Mouse (Mus musculus) gastrocnemius, adult 18-20 months (tissue): ENCODE data around the gene Camta1. TPM values are rescaled to one million over a fixed set of nuclear protein-coding genes. Genes with fewer than 3 reads are reported as not detected.

Experiments
- DNase-seq: peaks from one replicate; pipeline ENCODE4 v3.0.0; 2021; ENCODE audit warnings: low spot score
- total RNA-seq, 2 experiments: library from RNA; stranded (reverse); gene quantifications; 2 replicates each; pipeline ENCODE4 v1.2.3; 2021

Gene Camta1
- total RNA-seq, 2 experiments from 2014 or later = 99.5 to 122 TPM

DNA sequence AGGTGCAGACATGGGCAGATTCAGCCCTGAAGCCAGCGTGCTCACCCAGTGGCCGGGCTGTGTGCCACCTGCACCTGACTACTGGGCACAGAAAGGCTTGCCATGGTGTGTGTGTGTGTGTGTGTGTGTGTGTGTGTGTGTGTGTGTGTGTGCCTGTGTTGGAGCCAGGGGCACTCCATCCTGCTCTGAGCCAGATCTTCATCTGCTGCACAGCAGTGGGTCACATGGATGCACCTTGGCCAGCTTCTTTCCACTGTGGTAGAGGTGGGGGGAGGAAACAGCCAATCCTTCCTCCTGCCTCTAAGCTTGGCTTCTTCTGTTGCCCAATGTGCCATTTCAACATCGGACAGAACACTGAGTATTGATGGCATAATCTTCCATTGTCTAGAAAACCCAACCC, 407.1 kb downstream of the Camta1 start:
- DNase-seq = peak; percentile 3

DNA sequence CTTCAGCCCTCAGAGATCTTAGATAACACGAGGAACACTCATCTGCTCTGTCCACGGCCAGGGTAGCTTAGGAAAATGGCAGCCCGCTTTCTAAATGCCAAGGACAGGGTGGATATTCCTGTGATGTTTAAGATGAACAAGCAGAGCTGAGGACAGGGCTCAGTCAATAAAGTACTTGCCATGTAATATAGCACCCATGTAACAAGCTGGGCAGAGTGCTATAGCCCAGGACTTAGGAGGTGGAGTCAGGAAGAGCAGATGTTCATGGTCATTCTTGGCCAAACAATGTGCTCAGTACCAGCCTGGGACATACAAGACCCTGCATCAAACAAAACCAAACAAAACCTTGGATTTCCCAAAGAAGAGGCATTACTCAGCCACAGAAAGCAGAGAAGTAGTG, 407.6 kb downstream of the Camta1 start:
- DNase-seq = no peak

DNA sequence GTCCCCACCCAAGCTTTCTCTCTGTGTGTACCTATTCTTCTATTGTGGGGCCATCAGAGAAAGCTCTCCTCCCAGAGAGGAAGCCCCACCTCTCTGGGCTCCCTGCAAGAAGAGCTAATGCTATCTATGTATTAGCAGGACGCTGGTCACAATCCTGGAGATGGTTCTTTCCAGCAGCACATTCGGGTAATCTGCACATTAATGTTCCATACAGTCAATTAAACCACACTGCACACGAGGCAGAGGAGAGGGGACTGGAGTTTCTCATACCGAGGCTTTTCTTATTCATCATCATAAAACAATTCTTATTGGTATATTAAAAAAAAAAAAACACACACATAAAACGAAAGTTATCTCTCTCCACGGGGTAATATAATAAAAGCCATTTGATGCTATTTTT, 409.8 kb downstream of the Camta1 start:
- no peak for DNase-seq

DNA sequence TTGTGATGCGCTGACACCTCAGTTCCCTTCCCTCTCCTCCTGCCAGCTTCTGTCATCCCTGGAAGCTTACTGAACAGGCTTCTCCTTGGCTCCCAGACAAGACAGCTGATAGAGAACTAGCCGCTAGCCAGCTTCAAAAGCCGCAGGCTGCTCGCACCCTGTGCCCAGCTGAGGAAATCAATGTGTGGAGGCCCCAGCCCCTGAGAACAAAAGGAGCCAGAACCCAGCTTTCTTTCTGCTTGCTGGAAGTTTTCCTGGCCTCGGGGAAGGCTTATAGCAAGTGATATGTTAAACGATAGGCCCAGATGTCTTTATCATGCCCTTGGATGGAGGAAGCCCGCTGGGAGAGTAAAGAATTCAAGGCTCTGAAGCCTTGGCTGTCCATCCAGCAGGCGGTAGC, 411.7 kb downstream of the Camta1 start:
- no peak for DNase-seq

DNA sequence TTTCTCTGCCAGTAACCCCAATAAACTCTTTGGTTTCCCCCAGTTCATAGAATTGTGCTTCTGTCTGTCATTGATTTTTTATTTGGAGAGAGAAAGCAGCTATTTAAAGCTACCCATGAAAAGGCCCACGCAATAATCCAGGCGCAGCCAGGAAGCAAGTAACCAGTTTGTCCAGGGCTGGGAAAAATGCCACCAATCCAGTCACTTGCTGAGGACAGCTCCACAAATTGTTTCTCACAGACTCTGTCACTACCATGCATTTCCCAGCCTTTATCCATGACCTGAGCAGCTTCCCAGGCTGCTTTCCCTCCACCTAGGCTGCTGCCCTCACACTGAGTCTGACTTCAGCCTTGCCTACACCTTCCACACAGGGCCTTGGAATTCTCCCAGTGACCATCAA, 413.3 kb downstream of the Camta1 start:
- DNase-seq = no peak

DNA sequence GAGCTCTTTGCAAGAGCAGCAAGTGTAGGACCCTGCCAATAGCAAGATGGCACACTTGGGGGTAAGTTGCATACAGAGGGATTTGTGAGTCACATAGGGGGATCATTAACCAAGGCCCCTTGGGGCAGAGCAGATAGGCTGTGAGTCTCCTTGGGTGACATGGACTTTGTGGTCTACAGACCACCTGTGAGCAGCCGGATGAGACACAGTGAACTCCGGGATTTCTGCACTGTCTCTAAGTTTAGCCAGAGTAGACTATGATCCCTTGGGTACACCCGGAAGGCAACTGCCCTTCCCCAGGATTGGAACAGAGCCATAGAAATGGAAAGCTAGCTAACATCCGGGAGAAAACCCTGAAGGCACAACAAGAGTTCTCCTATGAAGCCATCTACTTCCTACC, 417.0 kb downstream of the Camta1 start:
- DNase-seq = no peak

DNA sequence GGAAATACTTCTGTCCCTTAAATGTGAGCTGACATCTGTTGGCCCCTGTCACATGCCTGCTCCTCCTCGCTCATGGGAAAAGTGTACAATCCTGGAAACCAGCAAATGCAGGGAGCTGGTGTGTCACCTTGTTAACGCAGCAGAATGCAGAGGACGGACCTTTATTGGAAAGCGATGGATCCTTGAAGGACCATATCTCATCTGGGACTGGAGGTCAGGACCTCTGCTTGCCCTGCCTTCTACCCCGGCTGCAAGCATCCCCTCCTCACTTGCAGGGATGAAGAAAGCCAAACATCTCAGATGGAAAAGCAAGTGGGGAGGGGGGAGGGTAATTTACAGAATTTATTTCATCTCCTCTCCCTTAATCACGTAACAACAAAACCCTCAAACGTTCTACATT, 423.1 kb downstream of the Camta1 start:
- DNase-seq = no peak

DNA sequence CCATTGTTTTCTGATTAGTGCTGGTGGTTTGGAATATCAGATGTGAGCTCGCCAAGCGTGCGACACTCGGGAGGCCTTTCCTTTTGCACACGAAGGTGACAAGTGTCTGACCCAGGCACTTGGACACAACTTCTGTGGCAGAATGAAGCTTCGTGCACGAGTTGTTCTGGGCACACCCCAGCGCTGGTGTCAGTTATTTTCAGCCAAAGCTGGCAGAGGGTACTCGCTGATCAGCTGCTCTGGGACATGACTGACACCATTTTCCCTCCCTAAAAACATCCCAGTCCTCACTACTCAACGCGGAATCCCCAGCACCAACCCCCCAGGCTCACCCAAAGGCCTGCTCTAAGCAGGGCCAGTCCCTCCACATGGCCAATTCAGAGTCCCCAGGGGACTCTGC, 423.8 kb downstream of the Camta1 start:
- DNase-seq = peak; percentile 3

DNA sequence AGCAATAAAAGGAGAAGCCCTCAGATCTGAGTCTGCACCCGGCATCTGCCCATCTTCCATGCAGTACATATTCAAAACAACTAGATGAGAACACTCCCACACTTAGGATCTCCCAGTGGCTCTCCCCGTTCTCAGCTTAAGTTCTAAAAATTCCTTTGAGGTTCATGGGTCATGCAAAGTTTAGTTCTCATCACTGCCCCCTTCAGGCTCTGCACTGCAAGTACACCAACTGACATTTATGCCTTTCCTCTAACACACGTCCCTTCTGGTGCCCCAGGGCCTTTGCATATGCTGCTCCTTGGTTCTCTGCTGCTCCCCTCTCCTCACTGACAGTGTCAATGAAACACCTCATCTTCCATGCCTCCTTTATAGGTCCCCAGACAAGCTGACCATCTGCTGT, 436.5 kb downstream of the Camta1 start:
- DNase-seq = no peak

DNA sequence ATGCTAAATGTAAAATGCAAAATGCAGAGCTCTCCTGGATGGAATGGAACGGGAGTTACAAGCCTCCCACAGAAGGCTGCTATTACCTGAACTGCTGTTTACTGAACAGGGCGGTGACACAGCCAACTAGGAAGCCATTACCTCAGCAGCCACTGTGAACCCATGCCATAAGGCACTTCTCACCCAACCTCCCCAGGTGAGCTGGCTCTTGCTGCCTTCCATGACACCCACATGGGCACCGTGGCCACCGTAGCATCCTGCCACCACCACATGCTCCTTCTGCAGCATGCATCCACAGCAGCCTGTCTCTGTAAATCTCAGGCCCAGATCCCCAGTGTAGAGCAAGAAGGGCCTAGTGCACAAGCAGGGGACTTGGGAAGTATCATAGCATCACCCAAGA, 438.8 kb downstream of the Camta1 start:
- DNase-seq = no peak

DNA sequence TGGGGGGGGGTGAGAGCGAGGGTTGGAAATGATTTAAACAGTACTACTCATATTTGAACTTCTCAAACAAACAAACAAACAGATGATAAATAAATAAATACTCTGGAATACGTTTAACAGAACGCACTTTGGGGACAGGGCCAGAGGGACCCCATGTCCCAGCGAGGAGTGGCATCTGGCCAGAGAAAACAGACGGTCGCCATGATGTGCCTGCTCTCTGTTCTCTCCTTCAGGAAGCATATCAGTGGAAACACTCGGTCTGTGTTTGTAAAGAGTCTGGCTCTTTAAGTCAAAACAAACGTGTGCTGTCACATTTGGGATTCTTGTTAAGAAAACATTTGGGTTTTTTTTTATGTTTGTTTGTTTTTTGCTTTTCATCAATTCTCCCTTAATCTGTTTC, 439.3 kb downstream of the Camta1 start:
- no peak for DNase-seq

DNA sequence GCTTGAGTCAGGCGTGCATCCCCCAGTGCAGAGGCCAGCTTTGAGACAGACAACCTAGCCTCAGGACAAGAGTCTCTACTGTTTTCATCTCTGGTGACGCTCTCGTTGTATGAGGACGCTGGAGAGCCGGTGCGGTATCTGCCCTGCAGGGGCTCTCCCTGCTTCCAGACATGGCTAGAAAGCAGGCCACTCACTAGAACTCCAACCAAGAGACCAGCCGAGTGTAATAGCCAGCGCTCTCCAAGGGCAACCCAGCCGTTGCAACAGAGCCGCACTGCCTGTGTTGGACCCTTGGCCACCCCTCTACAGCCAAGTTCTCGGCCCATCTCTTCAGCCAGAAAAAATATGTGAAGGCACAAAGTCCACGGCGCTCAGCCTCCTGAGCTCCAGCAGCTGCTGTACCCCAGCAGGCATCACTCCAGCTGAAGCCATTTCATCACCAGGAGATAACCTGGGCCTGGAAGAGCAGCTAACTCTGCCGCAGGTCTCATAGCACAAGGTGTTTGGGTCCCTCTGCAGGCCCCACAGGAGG, 443.3 kb downstream of the Camta1 start:
- DNase-seq = no peak

DNA sequence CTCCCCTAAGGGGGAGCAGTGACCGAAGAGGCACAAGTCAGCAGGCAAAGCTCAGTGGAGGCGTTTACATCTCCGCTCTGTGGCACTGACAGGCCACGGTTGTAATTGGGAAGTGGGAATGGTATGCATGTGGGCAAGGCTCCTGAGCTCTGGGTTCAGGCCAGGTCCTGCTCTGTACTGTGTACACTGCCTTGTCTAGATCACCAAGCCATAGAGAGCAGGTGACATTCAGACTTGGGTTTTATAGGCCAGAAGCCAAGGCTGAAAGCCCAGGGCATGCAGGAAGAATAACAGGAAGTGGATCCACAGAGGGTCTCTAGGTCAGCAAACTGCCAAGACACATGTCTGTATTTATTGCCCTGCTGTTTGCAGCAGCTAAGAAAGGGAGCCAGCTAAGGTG, 445.9 kb downstream of the Camta1 start:
- DNase-seq = no peak

DNA sequence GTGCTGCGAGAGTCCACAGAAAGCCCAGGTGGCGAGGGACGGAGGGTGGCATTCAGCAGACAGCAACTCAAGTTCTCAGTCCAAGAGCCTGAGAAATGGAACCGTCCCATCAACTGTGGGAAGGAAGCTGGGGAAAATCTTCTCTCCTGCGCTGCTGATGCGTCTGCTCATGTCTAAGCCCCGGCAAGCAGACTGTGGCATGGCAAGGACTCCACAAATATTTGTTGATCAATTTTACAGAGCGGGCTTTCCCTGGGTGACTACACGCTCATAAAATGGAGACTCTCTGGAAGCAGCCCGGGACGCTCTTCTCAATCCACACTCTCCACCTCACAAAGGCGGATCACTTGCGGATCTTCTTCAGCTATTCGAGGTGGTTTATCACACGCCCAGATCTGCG, 446.3 kb downstream of the Camta1 start:
- no peak for DNase-seq

DNA sequence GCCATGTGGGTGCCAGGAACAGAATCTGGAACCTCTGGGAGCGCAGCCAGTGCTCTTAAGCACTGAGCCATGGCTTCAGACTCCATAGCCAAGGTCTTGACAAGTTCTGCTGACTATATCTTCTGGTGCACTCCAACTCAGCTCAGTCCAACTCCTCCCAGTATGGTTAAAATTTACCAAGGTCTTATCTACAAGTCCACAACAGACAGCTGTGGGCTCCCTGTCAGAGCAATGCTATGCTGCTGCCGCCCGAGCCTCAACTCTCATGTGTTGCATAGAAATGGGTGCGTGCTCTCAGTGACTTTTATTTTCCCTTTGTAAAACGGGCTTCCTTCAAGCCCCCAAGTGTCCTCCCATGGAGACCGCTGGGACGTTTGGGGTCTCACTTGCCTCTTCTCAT, 446.7 kb downstream of the Camta1 start:
- DNase-seq = no peak

DNA sequence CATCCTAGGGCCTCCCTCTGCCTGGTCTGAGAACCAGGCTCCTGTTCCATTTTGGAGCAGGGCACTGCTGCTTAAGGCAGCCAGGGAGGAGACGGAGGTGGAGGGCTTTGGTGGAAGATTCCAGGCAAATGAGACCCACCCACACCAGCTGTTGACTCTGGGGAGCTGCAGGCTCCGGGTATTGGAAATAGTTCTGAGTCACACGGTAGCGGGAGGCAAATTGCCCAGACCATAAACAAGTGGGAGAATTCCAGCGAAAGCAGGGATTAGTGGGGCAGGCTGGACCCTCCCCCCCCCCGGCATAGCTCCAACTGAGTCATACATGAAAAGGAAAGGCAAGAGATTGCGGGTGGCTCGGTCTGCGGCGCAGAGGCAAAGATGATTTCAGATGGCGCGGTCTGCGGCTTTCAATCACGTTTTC, 450.0 kb downstream of the Camta1 start:
- DNase-seq = peak; percentile 50

DNA sequence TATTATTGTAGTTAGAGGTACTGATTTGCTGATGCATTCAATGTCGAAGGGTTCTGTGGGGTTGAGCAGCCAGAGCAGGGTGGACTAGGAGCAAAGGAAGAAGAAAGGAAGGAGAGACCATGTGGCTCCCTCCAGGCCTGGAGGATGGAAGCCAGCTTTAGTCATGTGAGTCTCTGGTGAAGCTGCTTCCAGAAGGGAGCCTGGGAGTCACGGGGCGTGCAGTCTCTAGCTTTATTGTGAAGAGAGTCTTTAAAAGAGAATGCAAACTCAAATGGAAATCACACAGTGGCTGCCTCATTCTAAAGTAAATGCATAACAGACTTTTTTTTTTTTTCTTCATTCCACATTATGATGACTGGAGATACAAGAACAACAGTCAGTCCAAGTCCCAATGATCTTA, 450.7 kb downstream of the Camta1 start:
- no peak for DNase-seq

DNA sequence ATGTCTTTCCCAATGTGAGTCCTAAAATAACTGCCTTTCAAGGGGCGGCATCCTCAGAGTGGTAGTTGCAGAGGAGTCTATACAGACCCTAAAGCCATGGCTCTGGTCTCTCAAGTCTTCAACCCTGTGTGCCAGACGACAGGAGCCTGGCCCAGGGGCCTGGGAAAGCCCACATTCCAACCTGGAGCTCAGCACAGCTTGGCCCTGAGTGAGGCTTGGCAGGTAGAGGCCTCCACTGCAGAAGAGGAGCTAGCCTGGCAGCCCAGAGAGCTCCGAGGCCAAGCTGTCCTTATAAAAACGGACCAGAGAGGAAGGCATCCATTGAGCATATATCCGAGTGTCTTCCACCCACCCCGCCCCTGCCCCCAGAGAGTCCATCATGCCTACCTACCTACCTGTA, 452.4 kb downstream of the Camta1 start:
- no peak for DNase-seq

DNA sequence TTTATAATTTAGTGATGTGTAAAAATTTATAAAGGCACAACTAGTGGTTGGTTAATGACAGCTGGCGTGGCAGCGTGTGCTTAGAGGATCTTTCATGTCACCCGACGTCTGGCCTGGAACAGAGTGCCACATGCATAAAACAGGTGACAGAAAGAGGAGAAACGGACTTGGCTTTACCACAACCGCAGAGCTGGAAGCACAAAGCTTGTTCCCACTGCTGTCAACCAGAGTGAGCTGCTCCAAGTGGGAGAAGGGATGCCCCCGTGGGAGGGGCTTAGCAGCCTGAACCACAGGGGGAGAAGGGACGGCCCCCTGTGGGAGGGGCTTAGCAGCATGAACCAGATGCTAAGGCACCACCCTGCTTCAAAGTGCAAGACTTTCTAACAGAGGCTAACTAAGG, 452.9 kb downstream of the Camta1 start:
- DNase-seq = no peak

DNA sequence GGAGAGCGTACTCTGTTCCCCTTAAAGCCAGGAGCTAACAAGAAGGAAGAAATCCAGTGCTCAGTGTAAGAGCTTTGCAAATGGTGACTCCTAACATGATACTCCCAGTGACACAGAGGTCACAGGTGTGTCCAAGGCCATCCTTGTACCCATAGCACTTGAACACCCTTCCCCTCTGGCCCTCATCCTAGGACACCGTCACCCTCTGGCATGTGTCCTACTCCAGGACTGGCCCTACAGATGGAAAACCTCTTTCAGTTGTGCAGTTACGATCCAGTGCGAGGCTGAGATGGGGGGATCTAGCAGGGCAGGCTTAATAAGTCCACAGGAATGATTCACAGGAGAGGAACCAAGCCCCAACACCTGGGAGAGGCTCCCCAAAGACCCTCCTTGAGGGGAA, 453.4 kb downstream of the Camta1 start:
- no peak for DNase-seq

DNA sequence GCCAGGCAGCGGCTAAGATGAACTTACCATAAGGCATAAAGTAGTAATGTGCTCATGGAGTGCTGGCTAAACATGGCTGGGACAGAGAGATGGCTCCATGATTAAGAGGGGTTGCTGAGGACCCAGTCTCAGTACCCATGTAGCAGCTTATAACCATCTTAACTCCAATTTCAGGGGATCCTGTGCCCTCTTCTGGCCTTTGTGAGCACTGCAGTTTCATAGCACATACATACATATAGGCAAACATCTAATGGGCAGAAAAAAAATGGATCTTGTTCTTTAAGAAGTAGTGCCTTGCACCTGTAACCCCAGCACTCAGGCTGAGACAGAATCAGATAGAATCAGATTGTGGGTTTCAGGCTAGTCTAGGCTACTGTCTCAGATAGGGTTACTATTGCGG, 454.5 kb downstream of the Camta1 start:
- no peak for DNase-seq

DNA sequence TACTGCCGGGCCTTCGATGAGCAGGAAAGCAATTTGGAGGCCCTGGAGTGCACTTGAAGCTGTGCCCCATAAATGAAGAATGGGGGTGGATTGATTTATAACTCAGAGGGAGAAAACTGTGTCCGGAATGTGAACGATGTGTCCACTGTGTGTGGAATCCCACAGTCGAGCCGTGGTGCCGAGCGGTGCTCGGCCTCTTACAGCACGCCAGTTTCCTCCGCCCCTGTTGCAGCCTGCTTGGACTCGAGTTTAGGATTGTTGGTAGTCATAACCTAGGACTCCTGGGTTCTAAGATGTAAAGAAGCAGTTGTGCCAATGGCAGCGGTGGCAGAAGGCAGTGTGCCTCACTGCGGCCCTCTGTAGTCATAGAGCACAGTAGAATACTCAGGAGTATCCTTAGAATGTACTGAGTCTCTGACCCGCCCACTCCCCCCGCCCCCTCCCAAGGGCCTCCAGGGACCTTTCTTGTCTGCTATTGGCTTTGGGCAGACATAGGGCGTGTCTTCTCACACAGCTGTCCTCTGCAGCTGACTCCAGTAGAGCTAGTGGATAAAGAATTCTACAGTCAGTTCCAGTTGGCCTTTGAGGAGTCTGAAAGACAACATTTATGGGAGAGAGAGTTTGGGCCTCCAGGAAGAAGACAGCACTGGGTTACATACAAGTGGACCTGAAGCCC, 457.0 kb downstream of the Camta1 start:
- DNase-seq = peak; percentile 8

DNA sequence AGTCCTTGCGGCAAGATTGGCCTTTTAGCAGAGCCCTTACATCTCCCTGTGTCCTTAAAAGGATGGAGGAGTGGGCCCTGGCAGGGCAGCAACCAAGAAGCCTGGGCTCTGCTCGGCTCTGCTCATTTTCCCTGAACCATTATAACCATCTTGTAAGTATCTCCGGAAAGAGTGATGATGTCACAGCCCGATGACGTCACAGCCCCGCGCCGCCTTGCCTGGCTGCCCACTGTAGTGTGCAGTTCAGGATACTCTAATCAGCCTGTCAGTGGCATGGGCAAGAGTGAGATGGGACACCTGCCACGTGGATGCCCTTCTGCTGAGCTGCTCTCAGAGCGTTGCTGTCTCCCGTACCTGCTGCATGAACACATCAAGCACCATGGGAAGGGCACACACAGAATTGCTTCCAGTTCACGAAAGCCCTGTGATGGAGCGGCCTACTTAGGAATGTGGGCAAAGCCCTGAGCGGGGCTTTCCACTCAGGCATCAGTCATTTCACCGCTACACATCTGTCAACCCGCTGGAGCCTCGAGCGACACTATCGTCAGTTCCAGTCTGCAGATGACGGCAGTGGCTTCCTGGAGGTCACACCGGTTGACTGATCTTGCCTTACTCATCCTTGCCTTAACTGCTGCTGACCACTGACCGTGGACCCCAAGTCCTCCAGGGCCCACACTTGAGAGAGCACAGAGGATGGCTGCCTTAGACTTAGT, 459.8 kb downstream of the Camta1 start:
- no peak for DNase-seq
